Mouse (Mus musculus): ENCODE results near the gene Rcc2.

GRCm38 (mm10) chr4:140722710-140723109 lies 22.4 kb downstream of the Rcc2 start:
- TF ChIP-seq GATA1 (IDR thresholded peaks at IDR 0.05; ENCODE audit: borderline replicate concordance, low read length) = no peak
- TF ChIP-seq TAL1 (conservative IDR thresholded peaks at IDR 0.05; ENCODE audit: low read depth, low read length) = no peak
- TF ChIP-seq CTCF (IDR thresholded peaks at IDR 0.05; ENCODE audit: low read depth, low read length) = no peak
